Mouse (Mus musculus) naive thymus-derived CD4-positive, alpha-beta T cell, adult 2 months (primary cell): ENCODE results near the gene Vps4a.
"Not testable (repeated sequence)": the region's sequence is repeated elsewhere in the genome, so short reads cannot be mapped to it uniquely, and the experiment has no call there.

Experiments
- DNase-seq: peaks from one replicate; pipeline ENCODE4 v3.0.0-alpha.2; 2011; ENCODE audit warnings: low read depth

The Vps4a gene

GRCm38 (mm10) chr8:107030650-107031576, at the start of gene Vps4a:
TSS of gene Vps4a (plus strand) at chr8:107031222.
- peak; percentile 96 for DNase-seq

- no peak for DNase-seq
These were observed 45.6 kb upstream of the Vps4a start for GRCm38 (mm10) chr8:106985404-106985821.

- no peak for DNase-seq
These were observed 45.1 kb upstream of the Vps4a start for GRCm38 (mm10) chr8:106985951-106986350.

GRCm38 (mm10) chr8:106987557-106987956, 43.5 kb upstream of the Vps4a start:
- DNase-seq = no peak

GRCm38 (mm10) chr8:106991393-106991792, 39.6 kb upstream of the Vps4a start:
- DNase-seq = no peak

GRCm38 (mm10) chr8:106996339-106996738, 34.7 kb upstream of the Vps4a start:
- DNase-seq = not testable (repeated sequence)

- DNase-seq = no peak
These were observed 33.6 kb upstream of the Vps4a start for GRCm38 (mm10) chr8:106997416-106997815.

GRCm38 (mm10) chr8:106999068-106999467, 32.0 kb upstream of the Vps4a start:
- DNase-seq = no peak

GRCm38 (mm10) chr8:107002532-107002931, 28.5 kb upstream of the Vps4a start:
- DNase-seq = peak; percentile 93

GRCm38 (mm10) chr8:107007795-107008194, 23.2 kb upstream of the Vps4a start:
- no peak for DNase-seq

- DNase-seq = no peak
These were observed 18.4 kb upstream of the Vps4a start for GRCm38 (mm10) chr8:107012666-107013065.

- DNase-seq = no peak
These were observed 16.1 kb upstream of the Vps4a start for GRCm38 (mm10) chr8:107014915-107015314.

- no peak for DNase-seq
These were observed 7.5 kb upstream of the Vps4a start for GRCm38 (mm10) chr8:107023479-107023878.

- no peak for DNase-seq
These were observed 1.7 kb upstream of the Vps4a start for GRCm38 (mm10) chr8:107029310-107029709.

GRCm38 (mm10) chr8:107030058-107030457, 964 bp upstream of the Vps4a start:
- no peak for DNase-seq

GRCm38 (mm10) chr8:107031577-107032090, 612 bp downstream of the Vps4a start:
- DNase-seq = no peak

GRCm38 (mm10) chr8:107033609-107034008, 2.6 kb downstream of the Vps4a start:
- DNase-seq = not testable (repeated sequence)

GRCm38 (mm10) chr8:107035641-107036040, 4.6 kb downstream of the Vps4a start:
- DNase-seq = no peak

GRCm38 (mm10) chr8:107036626-107037025, 5.6 kb downstream of the Vps4a start:
- no peak for DNase-seq

GRCm38 (mm10) chr8:107040632-107041031, 9.6 kb downstream of the Vps4a start:
- no peak for DNase-seq

- DNase-seq = no peak
These were observed 14.5 kb downstream of the Vps4a start for GRCm38 (mm10) chr8:107045478-107045877.

- DNase-seq = no peak
These were observed 16.0 kb downstream of the Vps4a start for GRCm38 (mm10) chr8:107046976-107047375.
